Mouse (Mus musculus) granulocyte monocyte progenitor cell, adult 5-6 weeks (primary cell): ENCODE measurements around the gene Adat1. TPM values are rescaled to one million over a fixed set of nuclear protein-coding genes. Genes with fewer than 3 reads are reported as not detected.

Source experiments
- total RNA-seq, 2 experiments: library from RNA; stranded (forward) in 1 of 2; stranded (reverse) in 1 of 2; fragments of 200-712, 200-1000 nt in 1 of 2; fragments of >200 nt in 1 of 2; fragmentation: Nextera tagmentation in 1 of 2; gene quantifications; 2 replicates each; pipeline ENCODE4 v1.2.3; 2014 to 2017

Adat1 gene
- total RNA-seq, 2 experiments from 2014 or later = 6.1 to 12.7 TPM

Other genes with a start within 250 kb of the Adat1 start
- not detected in 2 replicates for gene Bcar1, start 248.5 kb downstream of the Adat1 start, total RNA-seq (2014; fragmentation: Nextera tagmentation)
- gene Bcar1, start 248.5 kb downstream of the Adat1 start, total RNA-seq (2017) = not detected in 2 replicates
- 92.7 and 94.8 TPM in 2 replicates for gene Cfdp1, start 138.0 kb downstream of the Adat1 start, total RNA-seq (2014; fragmentation: Nextera tagmentation)
- 217 and 238 TPM in 2 replicates for gene Cfdp1, start 138.0 kb downstream of the Adat1 start, total RNA-seq (2017)
- 0.62 and 2.0 TPM in 2 replicates for gene Tmem170, start 115.6 kb downstream of the Adat1 start, total RNA-seq (2014; fragmentation: Nextera tagmentation)
- gene Tmem170, start 115.6 kb downstream of the Adat1 start, total RNA-seq (2017) = 0.05 and 0.73 TPM in 2 replicates
- gene Chst5, start 81.9 kb downstream of the Adat1 start, total RNA-seq (2014; fragmentation: Nextera tagmentation) = not detected in 2 replicates
- not detected in 2 replicates for gene Chst5, start 81.9 kb downstream of the Adat1 start, total RNA-seq (2017)
- not detected in 2 replicates for gene Tmem231, start 58.4 kb downstream of the Adat1 start, total RNA-seq (2014; fragmentation: Nextera tagmentation)
- not detected in 2 replicates for gene Tmem231, start 58.4 kb downstream of the Adat1 start, total RNA-seq (2017)
- gene Gabarapl2, start 51.6 kb downstream of the Adat1 start, total RNA-seq (2014; fragmentation: Nextera tagmentation) = 54.4 and 78.4 TPM in 2 replicates
- gene Gabarapl2, start 51.6 kb downstream of the Adat1 start, total RNA-seq (2017) = 23.3 and 26.8 TPM in 2 replicates
- 164 and 178 TPM in 2 replicates for gene Kars, start 19.0 kb upstream of the Adat1 start, total RNA-seq (2014; fragmentation: Nextera tagmentation)
- gene Kars, start 19.0 kb upstream of the Adat1 start, total RNA-seq (2017) = 186 and 197 TPM in 2 replicates
- gene Terf2ip, start 19.1 kb upstream of the Adat1 start, total RNA-seq (2014; fragmentation: Nextera tagmentation) = 4.1 and 10.8 TPM in 2 replicates
- gene Terf2ip, start 19.1 kb upstream of the Adat1 start, total RNA-seq (2017) = 9.4 and 14.6 TPM in 2 replicates
- 0.21 and 0.26 TPM in 2 replicates for gene Gm6793, start 22.7 kb upstream of the Adat1 start, total RNA-seq (2014; fragmentation: Nextera tagmentation)
- gene Gm6793, start 22.7 kb upstream of the Adat1 start, total RNA-seq (2017) = 0.26 TPM in 1 of 2 replicates, not detected in the other